Mouse (Mus musculus) T-helper 17 cell (primary cell): ENCODE results near the gene Mas1.

Experiments used
- in situ Hi-C, 2 experiments: fragments of 300-600 bp; cut with MboI, MseI; formaldehyde crosslinking; loops; 1 replicate in 1 of 2; 2 replicates in 1 of 2; pipeline ENCODE4 v1.15.1; 2025; ENCODE audit warnings: high pct_unique_total_duplicates in 2 of 2

The Mas1 gene

DNA sequence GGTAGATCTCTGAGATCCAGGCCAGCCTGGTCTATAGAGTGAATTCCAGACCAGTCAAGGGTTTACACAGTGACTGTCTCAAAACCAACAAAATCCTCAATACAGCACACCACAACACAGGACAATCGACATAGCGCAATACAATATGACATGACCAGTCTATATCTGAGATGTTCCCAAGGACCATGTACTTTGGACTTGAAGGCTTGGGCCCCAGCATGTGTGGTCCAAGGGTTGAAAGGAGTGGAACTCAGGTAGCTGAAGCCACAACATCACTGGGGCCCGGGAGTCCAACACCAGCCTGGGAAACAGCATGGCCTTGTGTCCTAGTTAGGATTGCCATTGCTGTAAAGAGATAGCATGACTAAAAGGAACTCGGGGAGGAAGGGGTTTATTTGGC, 35.3 kb downstream of the Mas1 start:
- in situ Hi-C loops, result loop anchor here in 1 of 2 experiments (10.0 kb wide), 2 partner anchors 422 to 1738 kb away; no protein-coding TSS in a partner anchor

DNA sequence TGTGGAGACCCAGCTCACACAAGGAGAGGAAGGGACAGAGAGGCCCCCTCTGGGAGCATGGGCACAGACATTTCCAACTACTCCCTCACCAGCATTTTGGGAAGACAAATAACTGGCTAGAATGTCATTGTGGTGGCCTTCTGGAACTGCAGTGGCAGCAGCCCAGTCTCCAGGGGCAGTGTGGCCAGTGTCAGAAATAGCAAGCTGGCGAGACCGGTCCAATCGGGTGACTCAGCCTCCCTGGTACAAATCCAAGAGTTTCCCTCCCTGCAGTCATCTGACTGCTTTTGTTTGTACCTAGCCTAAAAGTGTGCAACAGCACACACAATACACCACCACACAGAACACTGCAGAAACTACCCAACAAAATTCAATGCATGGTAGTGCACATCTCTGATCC, 35.7 kb downstream of the Mas1 start:
- in situ Hi-C loops, result loop anchor here in 1 of 2 experiments (10.0 kb wide), 2 partner anchors 423 to 1737 kb away; no protein-coding TSS in a partner anchor

GRCm38 (mm10) chr17:12830351-12830750, 37.6 kb downstream of the Mas1 start:
- in situ Hi-C loops, result loop anchor here in 1 of 2 experiments (10.0 kb wide), 2 partner anchors 424 to 1736 kb away; no protein-coding TSS in a partner anchor

- in situ Hi-C loops, result loop anchor here in 1 of 2 experiments (5.0 kb wide), 1 partner anchor 154 kb away; no protein-coding TSS in a partner anchor
Measured at GRCm38 (mm10) chr17:12815885-12816284, 52.1 kb downstream of the Mas1 start.

DNA sequence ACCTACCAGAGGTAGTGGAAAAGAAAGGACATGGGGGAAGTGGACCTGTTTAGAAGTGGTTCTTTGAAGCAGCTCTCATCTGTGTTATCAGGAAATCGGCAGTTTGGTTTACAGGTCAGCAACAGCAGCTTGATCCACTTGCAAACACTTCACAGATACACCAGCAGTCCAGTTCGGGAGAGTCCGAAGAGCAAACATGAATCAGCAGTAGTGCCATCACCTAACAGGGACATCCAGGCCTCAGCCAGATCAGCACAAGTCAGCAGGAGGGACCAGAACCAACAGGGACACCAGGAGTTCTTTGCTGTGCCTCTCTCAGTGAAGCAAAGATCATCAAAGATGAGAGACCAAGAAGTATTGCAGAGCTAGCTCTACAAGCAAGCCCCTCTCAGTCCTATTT, 53.4 kb downstream of the Mas1 start:
- in situ Hi-C loops, result loop anchor here (5.0 kb wide), 1 partner anchor 277 kb away; no protein-coding TSS in a partner anchor

DNA sequence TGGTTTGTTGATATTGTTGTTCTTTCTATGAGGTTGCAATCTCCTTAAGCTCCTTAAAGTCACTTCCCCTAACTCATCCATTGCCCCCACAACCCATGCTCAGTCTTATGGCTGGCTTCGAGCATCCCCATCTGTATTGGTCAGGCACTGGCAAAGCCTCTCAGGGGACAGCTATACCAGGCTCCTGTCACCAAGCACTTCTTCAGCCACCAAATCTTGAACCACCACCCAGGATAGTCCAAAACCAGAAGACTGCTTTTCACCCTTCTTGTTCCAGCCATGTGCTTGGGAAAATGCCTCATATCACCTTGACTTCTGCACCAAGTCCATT, 57.0 kb downstream of the Mas1 start:
- in situ Hi-C loops, result loop anchor here (5.0 kb wide), 1 partner anchor 274 kb away; no protein-coding TSS in a partner anchor

- in situ Hi-C loops, result loop anchor here (5.0 kb wide), 1 partner anchor 273 kb away; no protein-coding TSS in a partner anchor
Measured at GRCm38 (mm10) chr17:12810103-12810972, 57.6 kb downstream of the Mas1 start.

DNA sequence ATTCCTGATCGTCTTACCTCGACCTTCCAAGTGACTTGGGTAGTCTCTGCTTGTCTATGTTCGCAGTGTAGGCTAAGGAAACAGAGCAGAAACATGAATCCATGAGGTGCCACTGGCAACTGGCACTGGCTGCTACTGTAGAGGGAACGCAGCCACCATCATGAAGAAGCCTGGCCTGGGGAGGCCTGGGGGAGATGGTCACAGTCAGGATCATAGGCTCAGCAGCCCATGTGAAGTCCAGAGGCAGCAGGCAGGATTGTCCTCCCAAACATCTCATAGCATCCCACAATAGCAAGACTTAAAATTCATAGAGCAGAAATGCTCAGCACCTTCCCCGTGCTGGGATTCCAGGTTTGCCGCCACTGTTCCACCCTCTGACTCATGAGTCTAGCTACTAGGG, 59.1 kb downstream of the Mas1 start:
- in situ Hi-C loops, result loop anchor here in 1 of 2 experiments (5.0 kb wide), 2 partner anchors 52 to 117 kb away; no protein-coding TSS in a partner anchor

GRCm38 (mm10) chr17:12804584-12805445, 63.1 kb downstream of the Mas1 start:
- in situ Hi-C loops, result loop anchor here in 1 of 2 experiments (5.0 kb wide), 2 partner anchors 48 to 113 kb away; no protein-coding TSS in a partner anchor

DNA sequence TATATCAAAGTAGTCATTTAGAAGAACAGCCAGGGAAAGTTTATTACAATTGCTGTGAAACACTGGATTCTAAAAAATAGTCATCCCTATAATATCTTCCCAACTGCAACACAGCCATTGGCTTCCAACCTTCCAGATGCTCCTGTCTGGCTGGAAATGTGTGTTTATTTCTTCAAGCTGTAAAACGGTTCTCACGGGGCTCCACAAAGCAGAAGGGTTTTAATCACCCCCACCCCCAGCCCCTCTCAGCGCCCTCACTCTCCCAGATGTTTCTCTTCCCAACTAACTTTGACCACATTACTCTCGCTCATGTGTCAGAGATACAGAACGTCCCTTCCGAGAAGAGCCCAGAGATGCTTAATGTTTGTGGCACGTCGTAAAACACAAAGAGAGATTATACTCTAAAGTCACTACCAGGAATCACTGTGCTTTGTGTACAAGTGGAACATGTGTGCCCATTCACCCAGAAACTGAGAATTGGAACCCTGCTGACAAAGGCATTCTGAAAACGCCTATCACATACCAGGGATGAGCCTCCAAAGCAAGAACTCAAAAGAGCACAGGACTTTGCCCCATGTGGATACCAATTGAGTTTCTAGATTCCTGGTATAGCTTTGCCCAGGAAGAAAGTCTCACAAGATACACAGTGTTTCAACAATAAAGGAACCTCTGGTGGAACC, 65.9 kb downstream of the Mas1 start:
- in situ Hi-C loops, result no loop called here

DNA sequence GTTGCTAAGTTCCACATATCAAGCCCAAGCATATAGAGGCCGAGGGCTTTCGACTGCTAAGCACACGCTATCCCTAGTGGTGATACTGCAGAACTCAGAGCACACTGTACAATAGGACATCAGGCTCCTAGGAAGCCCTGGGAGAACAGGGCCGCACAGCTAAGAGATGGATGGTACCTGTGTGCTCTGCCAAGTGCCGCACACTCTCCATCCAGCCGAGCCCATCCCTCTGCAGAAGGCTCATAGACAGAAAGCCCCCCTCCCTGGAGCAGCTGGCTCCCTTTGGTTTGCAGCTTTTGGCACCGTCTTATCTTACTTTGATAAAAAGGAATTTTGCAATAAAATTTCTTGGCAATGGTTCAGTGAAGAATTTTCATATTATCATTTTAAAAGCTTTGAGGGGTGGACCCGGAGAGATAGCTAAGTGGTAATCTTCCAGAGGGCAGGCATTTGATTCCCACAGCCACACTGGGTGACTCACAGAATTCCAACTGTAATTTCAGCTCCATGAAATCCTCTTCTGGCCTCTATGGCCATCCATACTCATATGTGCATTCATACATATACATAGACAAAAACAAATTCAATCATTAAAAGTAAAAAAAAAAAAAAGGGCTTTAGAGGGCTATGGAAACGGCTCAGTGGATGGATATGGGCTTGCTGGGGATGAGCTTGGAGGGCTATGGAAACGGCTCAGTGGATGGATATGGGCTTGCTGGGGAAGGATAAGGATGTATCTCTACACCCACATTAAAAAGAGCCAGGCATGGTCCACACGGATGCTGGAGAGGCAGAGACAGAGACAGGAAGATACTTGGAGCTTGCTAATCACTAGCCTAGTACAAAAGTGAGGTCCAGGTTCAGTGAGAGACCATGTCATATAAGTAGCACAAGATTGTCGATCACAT, 68.3 kb downstream of the Mas1 start:
- in situ Hi-C loops, result no loop called here

- in situ Hi-C loops, result no loop called here
Measured at GRCm38 (mm10) chr17:12798571-12798970, 69.4 kb downstream of the Mas1 start.

DNA sequence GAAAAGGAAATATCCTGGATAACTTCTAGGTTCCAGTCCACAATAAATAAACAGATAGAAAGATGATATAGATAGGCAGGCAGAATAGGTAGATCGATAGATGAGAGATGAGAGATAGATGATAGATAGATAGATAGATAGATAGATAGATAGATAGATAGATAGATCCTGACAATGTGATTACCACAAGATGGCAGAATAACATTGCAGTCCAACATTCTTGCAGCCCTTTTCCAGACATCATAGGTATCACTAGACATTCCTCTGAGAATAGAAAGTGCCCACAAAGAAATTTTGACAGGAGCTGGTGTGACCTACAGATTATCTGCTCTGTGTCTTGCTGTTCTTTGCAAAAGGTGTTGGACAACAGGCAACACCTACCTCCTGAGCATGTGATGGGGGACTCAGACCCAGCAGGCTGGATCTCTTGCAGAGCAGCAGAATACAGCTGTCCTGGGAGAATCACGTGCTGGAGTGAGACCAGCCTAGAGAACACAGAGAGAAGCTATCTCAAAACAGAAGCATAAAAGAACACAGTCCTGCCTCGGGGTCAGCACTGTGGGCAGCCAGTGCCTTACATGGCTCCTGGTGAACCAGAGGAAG, 70.4 kb downstream of the Mas1 start:
- in situ Hi-C loops, result no loop called here

DNA sequence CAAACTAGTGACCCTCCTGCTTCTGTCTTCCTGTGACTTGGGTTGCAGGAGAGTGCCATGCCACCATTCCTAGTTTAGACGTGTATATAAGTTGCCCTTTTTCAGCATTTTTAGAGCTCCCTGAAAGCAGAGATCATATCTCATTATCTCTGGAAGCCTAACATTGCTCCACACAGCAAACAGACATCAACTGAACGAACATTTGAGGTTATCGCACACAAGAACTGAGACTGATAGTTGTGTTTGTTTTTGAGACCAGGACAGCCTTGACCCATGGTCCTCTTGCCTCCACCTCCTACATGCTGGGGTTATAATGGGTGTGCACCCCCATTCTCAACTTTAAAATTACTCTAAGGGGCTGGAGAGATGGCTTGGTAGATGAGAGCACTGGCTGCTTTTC, 71.3 kb downstream of the Mas1 start:
- in situ Hi-C loops, result no loop called here

DNA sequence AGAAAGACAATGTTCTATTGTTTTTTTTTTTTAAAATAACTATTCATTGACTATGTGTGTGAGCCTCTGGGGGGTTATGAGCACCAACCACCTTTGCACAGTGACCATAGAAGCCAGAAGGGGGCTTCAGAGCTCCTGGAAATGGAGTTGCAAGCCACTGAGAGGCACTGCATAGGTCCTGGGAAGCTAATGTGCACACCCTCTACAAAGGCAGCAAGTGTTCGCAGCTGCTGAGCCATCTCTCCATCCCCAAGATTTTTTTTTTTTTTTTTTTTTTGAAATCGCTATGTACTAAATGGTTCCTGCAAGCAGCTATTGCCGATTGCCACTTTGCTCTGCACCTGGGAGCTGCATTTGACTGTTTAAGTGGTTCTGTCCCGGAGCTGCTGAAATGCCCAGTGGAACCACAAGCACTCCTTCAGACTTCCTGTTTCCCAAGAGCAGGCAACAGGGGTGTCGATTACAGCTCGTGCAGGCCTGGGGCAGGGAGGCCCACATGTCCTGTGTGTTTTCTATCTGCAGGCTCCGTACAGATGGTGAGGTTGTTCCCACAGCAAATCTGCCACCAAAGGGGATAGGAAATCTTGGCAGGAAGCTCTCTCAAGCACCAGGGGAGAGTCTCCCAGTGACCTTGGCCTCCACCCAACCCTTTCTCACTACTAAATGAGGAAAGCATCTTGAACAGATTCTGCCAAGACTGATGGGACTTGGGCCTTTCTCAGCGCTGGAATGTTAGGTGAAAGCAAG, 74.1 kb downstream of the Mas1 start:
- in situ Hi-C loops, result no loop called here

GRCm38 (mm10) chr17:12792422-12793206, 75.3 kb downstream of the Mas1 start:
- in situ Hi-C loops, result no loop called here

DNA sequence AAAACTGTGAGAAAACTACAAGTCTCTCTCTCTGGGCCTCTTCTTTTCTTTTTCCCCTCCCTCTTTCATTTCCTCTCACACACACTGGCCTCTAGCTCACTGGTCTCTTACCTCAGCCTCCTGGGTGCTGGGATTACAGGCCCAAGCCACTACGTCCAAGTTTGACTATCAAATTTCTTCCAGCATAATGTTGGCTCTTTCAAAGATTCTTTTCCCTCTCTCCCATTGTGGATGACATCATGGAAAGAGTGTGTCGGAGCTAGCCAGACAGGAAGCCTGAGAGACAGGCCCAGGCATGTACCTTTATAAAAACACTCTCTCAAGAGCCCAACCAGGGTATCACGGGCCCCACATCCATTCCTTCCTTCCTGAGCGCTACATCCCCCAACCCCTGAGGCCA, 76.5 kb downstream of the Mas1 start:
- in situ Hi-C loops, result no loop called here

- in situ Hi-C loops, result no loop called here
Measured at GRCm38 (mm10) chr17:12791079-12791406, 76.9 kb downstream of the Mas1 start.
